Mouse (Mus musculus): ENCODE measurements around the gene Adh6a. TPM values are rescaled to one million over a fixed set of nuclear protein-coding genes. Genes with fewer than 3 reads are reported as not detected.
"Not testable (repeated sequence)": the region's sequence is repeated elsewhere in the genome, so short reads cannot be mapped to it uniquely, and the experiment has no call there.

Adh6a gene
- polyA plus RNA-seq, 1 experiment from 2014 or later: not detected

DNA sequence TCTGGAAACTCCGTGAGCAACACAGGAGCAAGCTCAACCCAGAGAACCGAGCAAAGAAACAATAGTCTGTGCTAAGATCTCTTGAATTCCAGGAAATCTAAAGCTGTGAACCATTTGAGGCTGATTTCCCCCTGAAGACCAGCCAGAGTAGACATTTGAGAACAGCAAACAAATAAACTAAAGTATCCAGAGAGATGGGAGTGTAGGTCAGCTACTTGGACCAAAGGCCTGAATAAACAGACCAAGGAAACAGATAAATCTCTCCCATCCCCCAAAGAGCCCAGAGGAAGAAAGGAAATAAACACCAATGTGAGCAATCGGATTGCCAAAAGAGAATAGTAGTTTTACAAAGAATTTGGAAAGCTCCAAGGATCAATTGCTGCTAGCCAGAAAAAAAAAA is 34.0 kb downstream of the Adh6a start:
- no peaks in the 10 kb centered on the region for H3K9me3 ChIP-seq (ENCODE audit: control insufficient read depth, low read length)
- H3K36me3 ChIP-seq (ENCODE audit: control insufficient read depth, insufficient read depth): no peaks in the 10 kb centered on the region
- H3K27me3 ChIP-seq (replicated peaks; ENCODE audit: control insufficient read depth, insufficient read depth, low read length): no peaks in the 10 kb centered on the region
- no peak overlapping the region for H3K27ac ChIP-seq (ENCODE audit: low read length)
- no peak overlapping the region for H3K9ac ChIP-seq (replicated peaks; ENCODE audit: low read depth, low read length)
- no peak overlapping the region for H3K4me3 ChIP-seq (replicated peaks; ENCODE audit: low read length)
- H3K4me1 ChIP-seq (replicated peaks; ENCODE audit: control insufficient read depth, insufficient read depth, low read length): no peaks in the 10 kb centered on the region
- 78% methylated on average over 3 of the region's 3 CpGs for WGBS
- no peak overlapping the region for H3K4me2 ChIP-seq (ENCODE audit: low read length)
- ATAC-seq: no peak

- Histone ChIP-seq H3K27ac (ENCODE audit: low read length) (no peak overlapping the region), H3K27me3 (replicated peaks; ENCODE audit: control insufficient read depth, insufficient read depth, low read length) (no peaks in the 10 kb centered on the region), H3K36me3 (ENCODE audit: control insufficient read depth, insufficient read depth) (no peaks in the 10 kb centered on the region), H3K4me3 (replicated peaks; ENCODE audit: low read length) (no peak overlapping the region), H3K9me3 (ENCODE audit: control insufficient read depth, low read length) (no peaks in the 10 kb centered on the region), H3K9ac (replicated peaks; ENCODE audit: low read depth, low read length) (no peak overlapping the region), H3K4me2 (ENCODE audit: low read length) (no peak overlapping the region), H3K4me1 (replicated peaks; ENCODE audit: control insufficient read depth, insufficient read depth, low read length) (no peaks in the 10 kb centered on the region)
- no peak for ATAC-seq
- WGBS: 91% methylated on average over 11 of the region's 11 CpGs
Measured at GRCm38 (mm10) chr3:138352012-138352809, 39.1 kb downstream of the Adh6a start.

DNA sequence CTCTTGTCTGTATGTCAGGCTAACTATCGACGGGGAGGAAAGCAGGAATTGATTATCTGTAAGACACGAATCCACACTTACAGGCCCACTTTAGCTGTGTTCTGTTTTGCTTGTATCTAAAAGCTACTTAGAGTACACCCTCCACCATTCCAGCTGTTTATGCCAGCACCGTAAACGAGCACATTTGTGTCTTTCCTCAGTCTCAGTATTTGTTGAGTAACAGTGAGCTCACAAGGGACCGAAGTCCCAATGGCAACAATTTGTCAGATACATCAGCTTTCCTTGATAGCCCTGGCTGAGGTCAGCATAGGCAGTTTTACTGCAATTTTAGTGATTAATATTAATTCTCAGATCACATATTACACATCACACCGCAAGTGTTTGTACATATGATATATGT is 45.8 kb downstream of the Adh6a start:
- H3K4me2 ChIP-seq (ENCODE audit: low read length): no peak overlapping the region
- H3K36me3 ChIP-seq (ENCODE audit: control insufficient read depth, insufficient read depth): no peaks in the 10 kb centered on the region
- 89% methylated on average over 7 of the region's 7 CpGs for WGBS
- no peak overlapping the region for H3K9ac ChIP-seq (replicated peaks; ENCODE audit: low read depth, low read length)
- no peak for ATAC-seq
- no peak overlapping the region for H3K27ac ChIP-seq (ENCODE audit: low read length)
- H3K4me1 ChIP-seq (replicated peaks; ENCODE audit: control insufficient read depth, insufficient read depth, low read length): no peaks in the 10 kb centered on the region
- H3K4me3 ChIP-seq (replicated peaks; ENCODE audit: low read length): no peak overlapping the region
- H3K27me3 ChIP-seq (replicated peaks; ENCODE audit: control insufficient read depth, insufficient read depth, low read length): no peaks in the 10 kb centered on the region
- no peaks in the 10 kb centered on the region for H3K9me3 ChIP-seq (ENCODE audit: control insufficient read depth, low read length)

DNA sequence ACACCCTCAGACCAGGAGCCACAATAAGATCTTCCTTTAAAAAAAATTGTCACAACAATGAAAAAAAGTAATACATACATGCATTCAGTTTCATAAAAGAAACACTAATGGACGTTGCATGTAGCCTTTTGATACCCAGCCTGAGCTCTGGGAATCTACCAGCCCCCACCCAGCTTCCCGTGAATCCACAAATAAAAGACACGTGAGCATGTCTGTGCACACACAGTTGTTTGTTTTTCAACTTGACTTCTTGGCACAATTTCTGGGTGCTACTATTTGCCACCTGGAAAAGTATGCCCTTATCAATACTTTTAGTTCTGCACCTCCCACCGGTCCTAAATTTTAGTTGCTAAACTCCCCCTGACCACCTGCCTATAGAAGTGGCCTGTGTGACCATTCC is 47.6 kb downstream of the Adh6a start:
- H3K27ac ChIP-seq (ENCODE audit: low read length): no peak overlapping the region
- no peak overlapping the region for H3K4me2 ChIP-seq (ENCODE audit: low read length)
- no peak overlapping the region for H3K4me3 ChIP-seq (replicated peaks; ENCODE audit: low read length)
- 87% methylated on average over 4 of the region's 4 CpGs for WGBS
- no peaks in the 10 kb centered on the region for H3K27me3 ChIP-seq (replicated peaks; ENCODE audit: control insufficient read depth, insufficient read depth, low read length)
- no peaks in the 10 kb centered on the region for H3K36me3 ChIP-seq (ENCODE audit: control insufficient read depth, insufficient read depth)
- no peak overlapping the region for H3K9ac ChIP-seq (replicated peaks; ENCODE audit: low read depth, low read length)
- no peak for ATAC-seq
- no peaks in the 10 kb centered on the region for H3K4me1 ChIP-seq (replicated peaks; ENCODE audit: control insufficient read depth, insufficient read depth, low read length)
- H3K9me3 ChIP-seq (ENCODE audit: control insufficient read depth, low read length): no peaks in the 10 kb centered on the region

- Histone ChIP-seq H3K27me3 (replicated peaks; ENCODE audit: control insufficient read depth, insufficient read depth, low read length) (no peaks in the 10 kb centered on the region), H3K4me2 (ENCODE audit: low read length) (no peak overlapping the region), H3K4me3 (replicated peaks; ENCODE audit: low read length) (no peak overlapping the region), H3K9ac (replicated peaks; ENCODE audit: low read depth, low read length) (no peak overlapping the region), H3K36me3 (ENCODE audit: control insufficient read depth, insufficient read depth) (no peaks in the 10 kb centered on the region), H3K4me1 (replicated peaks; ENCODE audit: control insufficient read depth, insufficient read depth, low read length) (no peaks in the 10 kb centered on the region), H3K9me3 (ENCODE audit: control insufficient read depth, low read length) (no peaks in the 10 kb centered on the region), H3K27ac (ENCODE audit: low read length) (no peak overlapping the region)
- 79% methylated on average over 2 of the region's 2 CpGs for WGBS
- no peak for ATAC-seq
Measured at GRCm38 (mm10) chr3:138362920-138363319, 49.8 kb downstream of the Adh6a start.

DNA sequence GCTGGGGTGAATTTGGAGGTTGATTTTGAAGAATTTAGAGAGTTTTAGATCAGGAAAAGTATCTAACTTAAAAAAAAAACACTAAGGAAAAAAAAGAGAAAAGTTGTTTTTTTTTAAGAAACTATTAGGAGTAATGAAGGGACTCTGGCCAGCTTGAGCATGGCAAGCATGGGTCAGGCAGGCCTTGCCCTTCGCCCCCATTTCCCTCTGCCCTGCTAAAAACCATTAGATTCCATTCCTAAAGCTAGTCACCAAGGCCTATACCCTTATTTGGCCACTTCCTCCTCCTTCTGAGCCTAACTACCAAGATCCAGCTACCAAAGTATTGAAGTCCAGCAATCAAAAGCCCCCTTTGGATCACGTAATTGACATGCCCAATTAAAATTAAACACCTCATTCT is 53.1 kb downstream of the Adh6a start:
- H3K27ac ChIP-seq (ENCODE audit: low read length): no peak overlapping the region
- H3K4me1 ChIP-seq (replicated peaks; ENCODE audit: control insufficient read depth, insufficient read depth, low read length): no peaks in the 10 kb centered on the region
- no peak for ATAC-seq
- no peak overlapping the region for H3K4me2 ChIP-seq (ENCODE audit: low read length)
- H3K36me3 ChIP-seq (ENCODE audit: control insufficient read depth, insufficient read depth): no peaks in the 10 kb centered on the region
- no peak overlapping the region for H3K4me3 ChIP-seq (replicated peaks; ENCODE audit: low read length)
- no peak overlapping the region for H3K9ac ChIP-seq (replicated peaks; ENCODE audit: low read depth, low read length)
- no peaks in the 10 kb centered on the region for H3K9me3 ChIP-seq (ENCODE audit: control insufficient read depth, low read length)
- H3K27me3 ChIP-seq (replicated peaks; ENCODE audit: control insufficient read depth, insufficient read depth, low read length): no peaks in the 10 kb centered on the region
- 80% methylated on average over 2 of the region's 2 CpGs for WGBS

- Histone ChIP-seq H3K36me3 (ENCODE audit: control insufficient read depth, insufficient read depth) (no peaks in the 10 kb centered on the region), H3K4me3 (replicated peaks; ENCODE audit: low read length) (no peak overlapping the region), H3K4me2 (ENCODE audit: low read length) (no peak overlapping the region), H3K27ac (ENCODE audit: low read length) (no peak overlapping the region), H3K9ac (replicated peaks; ENCODE audit: low read depth, low read length) (no peak overlapping the region), H3K9me3 (ENCODE audit: control insufficient read depth, low read length) (no peaks in the 10 kb centered on the region), H3K27me3 (replicated peaks; ENCODE audit: control insufficient read depth, insufficient read depth, low read length) (no peaks in the 10 kb centered on the region), H3K4me1 (replicated peaks; ENCODE audit: control insufficient read depth, insufficient read depth, low read length) (no peaks in the 10 kb centered on the region)
- WGBS: 91% methylated on average over 1 of the region's 1 CpGs
- no peak for ATAC-seq
Measured at GRCm38 (mm10) chr3:138369546-138369945, 56.5 kb downstream of the Adh6a start.

GRCm38 (mm10) chr3:138370289-138370688 is 57.2 kb downstream of the Adh6a start:
- H3K27ac ChIP-seq (ENCODE audit: low read length); H3K27me3 ChIP-seq (replicated peaks; ENCODE audit: control insufficient read depth, insufficient read depth, low read length); H3K9ac ChIP-seq (replicated peaks; ENCODE audit: low read depth, low read length); ATAC-seq; H3K4me2 ChIP-seq (ENCODE audit: low read length); H3K36me3 ChIP-seq (ENCODE audit: control insufficient read depth, insufficient read depth); H3K4me3 ChIP-seq (replicated peaks; ENCODE audit: low read length); H3K9me3 ChIP-seq (ENCODE audit: control insufficient read depth, low read length); H3K4me1 ChIP-seq (replicated peaks; ENCODE audit: control insufficient read depth, insufficient read depth, low read length): not testable (repeated sequence)
- 89% methylated on average over 4 of the region's 4 CpGs for WGBS

DNA sequence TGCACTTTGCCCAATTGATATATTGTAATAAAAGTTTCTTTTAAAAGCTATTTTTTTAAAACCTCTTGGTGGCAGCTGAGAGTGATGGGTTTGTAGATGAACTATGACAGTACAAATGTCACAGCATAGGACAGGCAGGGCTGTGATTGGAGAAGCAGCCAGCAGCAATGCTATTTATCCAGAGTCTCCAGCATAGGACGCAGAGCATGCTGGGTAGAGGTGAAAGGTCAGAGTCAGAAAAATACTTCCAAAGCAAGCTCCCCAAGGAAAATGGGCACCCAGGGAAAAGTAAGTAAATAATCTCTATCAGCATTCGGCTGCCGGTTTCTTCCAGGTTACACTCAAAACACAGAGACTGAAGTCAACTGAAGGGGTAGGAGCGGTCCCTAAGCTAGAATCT is 60.8 kb downstream of the Adh6a start:
- Histone ChIP-seq H3K27me3 (replicated peaks; ENCODE audit: control insufficient read depth, insufficient read depth, low read length) (no peaks in the 10 kb centered on the region), H3K4me2 (ENCODE audit: low read length) (no peak overlapping the region), H3K9ac (replicated peaks; ENCODE audit: low read depth, low read length) (no peak overlapping the region), H3K4me1 (replicated peaks; ENCODE audit: control insufficient read depth, insufficient read depth, low read length) (no peaks in the 10 kb centered on the region), H3K27ac (ENCODE audit: low read length) (no peak overlapping the region), H3K36me3 (ENCODE audit: control insufficient read depth, insufficient read depth) (no peaks in the 10 kb centered on the region), H3K4me3 (replicated peaks; ENCODE audit: low read length) (no peak overlapping the region), H3K9me3 (ENCODE audit: control insufficient read depth, low read length) (no peaks in the 10 kb centered on the region)
- ATAC-seq: no peak
- WGBS: 89% methylated on average over 4 of the region's 4 CpGs

DNA sequence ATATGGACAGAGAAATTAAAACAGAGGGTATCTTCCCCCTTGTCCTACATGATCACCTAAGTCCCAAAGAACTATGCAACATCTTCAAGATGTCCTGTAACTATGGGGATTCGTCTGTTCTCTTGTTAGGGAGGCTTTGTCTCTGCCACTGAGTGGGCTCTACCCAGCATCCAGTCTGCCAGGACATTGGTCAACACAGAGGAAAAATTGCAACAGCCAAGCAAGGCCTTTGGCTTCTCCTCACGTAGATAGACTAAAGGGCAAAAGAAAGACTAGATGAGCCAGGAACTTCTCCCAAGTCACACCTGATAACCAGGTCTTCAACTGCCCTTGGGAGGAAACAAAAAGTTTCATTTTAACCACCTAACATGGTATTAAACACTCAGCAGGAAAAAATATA is 62.1 kb downstream of the Adh6a start:
- ATAC-seq: no peak
- WGBS: 76% methylated on average over 2 of the region's 2 CpGs
- no peak overlapping the region for H3K4me2 ChIP-seq (ENCODE audit: low read length)
- no peaks in the 10 kb centered on the region for H3K27me3 ChIP-seq (replicated peaks; ENCODE audit: control insufficient read depth, insufficient read depth, low read length)
- no peak overlapping the region for H3K27ac ChIP-seq (ENCODE audit: low read length)
- H3K4me3 ChIP-seq (replicated peaks; ENCODE audit: low read length): no peak overlapping the region
- H3K4me1 ChIP-seq (replicated peaks; ENCODE audit: control insufficient read depth, insufficient read depth, low read length): no peaks in the 10 kb centered on the region
- H3K36me3 ChIP-seq (ENCODE audit: control insufficient read depth, insufficient read depth): no peaks in the 10 kb centered on the region
- H3K9me3 ChIP-seq (ENCODE audit: control insufficient read depth, low read length): no peaks in the 10 kb centered on the region
- no peak overlapping the region for H3K9ac ChIP-seq (replicated peaks; ENCODE audit: low read depth, low read length)
